Mouse (Mus musculus) granulocyte monocyte progenitor cell, adult 5-6 weeks (primary cell): ENCODE results near the gene Catsperd. TPM values are rescaled to one million over a fixed set of nuclear protein-coding genes. Genes with fewer than 3 reads are reported as not detected.

ENCODE experiments used
- ATAC-seq: replicated peaks from 2 replicates; pipeline ENCODE4 v1.8.0; 2016; ENCODE audit warnings: mild to moderate bottlenecking, moderate TSS enrichment, inconsistent platforms; ENCODE audit not compliant: poor library complexity, severe bottlenecking
- total RNA-seq, 2 experiments: library from RNA; stranded (forward) in 1 of 2; stranded (reverse) in 1 of 2; fragments of 200-712, 200-1000 nt in 1 of 2; fragments of >200 nt in 1 of 2; fragmentation: Nextera tagmentation in 1 of 2; gene quantifications; 2 replicates each; pipeline ENCODE4 v1.2.3; 2014 to 2017

Catsperd gene
- total RNA-seq, 2 experiments from 2014 or later, result 0.77 TPM; not detected in 1

GRCm38 (mm10) chr17:56655311-56655710, 27.4 kb downstream of the Catsperd start:
- ATAC-seq, result no peak

GRCm38 (mm10) chr17:56656171-56656570, 28.2 kb downstream of the Catsperd start:
- no peak for ATAC-seq

- ATAC-seq, result no peak
These were observed 35.7 kb downstream of the Catsperd start for GRCm38 (mm10) chr17:56663659-56664058.

- ATAC-seq, result no peak
These were observed 36.4 kb downstream of the Catsperd start for GRCm38 (mm10) chr17:56664333-56664732.

- ATAC-seq, result no peak
These were observed 38.4 kb downstream of the Catsperd start for GRCm38 (mm10) chr17:56666384-56666783.

- no peak for ATAC-seq
These were observed 39.6 kb downstream of the Catsperd start for GRCm38 (mm10) chr17:56667591-56667990.

GRCm38 (mm10) chr17:56668384-56669144, 40.6 kb downstream of the Catsperd start:
- ATAC-seq, result peak; percentile 58

GRCm38 (mm10) chr17:56669766-56670165, 41.8 kb downstream of the Catsperd start:
- no peak for ATAC-seq

GRCm38 (mm10) chr17:56672941-56673646, 45.2 kb downstream of the Catsperd start, which contains the start of gene Ranbp3:
TSS of gene Ranbp3 (plus strand) at chr17:56673294.
- peak; percentile 80 for ATAC-seq

- ATAC-seq, result peak; percentile 53
These were observed 45.9 kb downstream of the Catsperd start for GRCm38 (mm10) chr17:56673647-56674416.

GRCm38 (mm10) chr17:56681791-56682190, 53.8 kb downstream of the Catsperd start:
- ATAC-seq, result no peak

- ATAC-seq, result no peak
These were observed 54.9 kb downstream of the Catsperd start for GRCm38 (mm10) chr17:56682880-56683279.

- ATAC-seq, result no peak
These were observed 55.7 kb downstream of the Catsperd start for GRCm38 (mm10) chr17:56683546-56684140.

GRCm38 (mm10) chr17:56684649-56685048, 56.7 kb downstream of the Catsperd start:
- no peak for ATAC-seq

- no peak for ATAC-seq
These were observed 58.9 kb downstream of the Catsperd start for GRCm38 (mm10) chr17:56686801-56687200.

- no peak for ATAC-seq
These were observed 60.1 kb downstream of the Catsperd start for GRCm38 (mm10) chr17:56688045-56688444.

GRCm38 (mm10) chr17:56688689-56689088, 60.7 kb downstream of the Catsperd start:
- no peak for ATAC-seq

GRCm38 (mm10) chr17:56693395-56693794, 65.5 kb downstream of the Catsperd start:
- ATAC-seq, result no peak

GRCm38 (mm10) chr17:56693851-56694310, 65.9 kb downstream of the Catsperd start:
- peak; percentile 22 for ATAC-seq

- ATAC-seq, result no peak
These were observed 72.5 kb downstream of the Catsperd start for GRCm38 (mm10) chr17:56700451-56700850.
